Mouse (Mus musculus): Measurements from ENCODE around the gene Fam172a. TPM values are rescaled to one million over a fixed set of nuclear protein-coding genes. Genes with fewer than 3 reads are reported as not detected.

Fam172a gene
- total RNA-seq, 1 experiment from 2014 or later, result 38.0 TPM

DNA sequence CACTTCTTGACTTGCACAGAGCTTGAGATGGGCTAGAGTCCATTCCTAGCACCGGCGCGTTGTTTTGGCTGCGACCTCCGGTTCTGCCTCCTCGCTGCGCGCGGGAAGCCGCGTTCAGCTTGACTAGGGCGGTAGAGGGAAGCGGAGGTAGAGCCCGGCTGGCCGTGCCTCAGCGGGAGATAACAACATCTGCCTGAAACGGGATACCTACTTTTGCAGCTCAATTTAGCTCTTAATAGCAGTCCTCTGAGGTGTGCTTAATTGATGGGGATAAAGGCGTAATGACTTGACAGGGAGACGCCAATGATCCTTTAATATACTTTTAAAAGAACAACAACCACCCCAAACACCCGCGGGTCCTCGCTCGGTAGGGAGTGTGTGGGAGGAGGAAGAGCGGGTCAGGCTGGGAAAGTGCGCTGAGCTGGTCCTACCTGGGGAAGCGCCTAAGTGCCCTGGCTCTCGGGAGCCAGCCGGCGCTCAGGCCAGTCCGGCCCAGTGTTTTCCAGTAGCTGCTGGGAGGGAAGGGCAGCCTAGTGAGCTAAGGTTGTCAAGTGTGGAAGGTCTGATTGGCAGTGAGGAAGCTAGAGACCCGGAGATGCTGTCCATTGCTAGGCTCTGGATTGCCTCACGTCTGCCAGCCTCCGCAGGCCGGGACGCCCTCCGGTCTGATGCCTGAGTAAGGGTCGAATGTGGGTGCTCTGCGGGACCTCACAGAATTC is 508.4 kb downstream of the Fam172a start:
- ATAC-seq (replicated peaks; ENCODE audit: low read depth, poor library complexity, severe bottlenecking), result peak; percentile 56; the same call in 1 of the 2 replicates

DNA sequence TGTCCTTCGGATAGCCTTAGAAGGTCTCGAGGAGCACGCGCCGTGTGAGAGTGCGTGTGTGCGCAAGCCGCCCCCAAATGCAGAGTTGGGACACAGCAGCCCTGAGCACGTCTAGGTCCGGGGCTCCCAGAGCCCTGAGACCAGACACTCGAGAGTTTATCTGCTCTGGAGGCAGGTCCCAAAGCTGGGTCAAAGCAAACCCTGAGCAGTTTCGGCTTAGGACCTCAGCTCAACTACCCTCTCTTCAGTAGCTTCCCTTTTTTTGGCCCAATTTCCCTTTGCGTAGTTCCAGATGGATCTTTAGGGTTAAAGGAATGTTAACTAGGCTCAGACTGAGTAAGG is 508.9 kb downstream of the Fam172a start:
- ATAC-seq (replicated peaks; ENCODE audit: low read depth, poor library complexity, severe bottlenecking), result peak; percentile 51

DNA sequence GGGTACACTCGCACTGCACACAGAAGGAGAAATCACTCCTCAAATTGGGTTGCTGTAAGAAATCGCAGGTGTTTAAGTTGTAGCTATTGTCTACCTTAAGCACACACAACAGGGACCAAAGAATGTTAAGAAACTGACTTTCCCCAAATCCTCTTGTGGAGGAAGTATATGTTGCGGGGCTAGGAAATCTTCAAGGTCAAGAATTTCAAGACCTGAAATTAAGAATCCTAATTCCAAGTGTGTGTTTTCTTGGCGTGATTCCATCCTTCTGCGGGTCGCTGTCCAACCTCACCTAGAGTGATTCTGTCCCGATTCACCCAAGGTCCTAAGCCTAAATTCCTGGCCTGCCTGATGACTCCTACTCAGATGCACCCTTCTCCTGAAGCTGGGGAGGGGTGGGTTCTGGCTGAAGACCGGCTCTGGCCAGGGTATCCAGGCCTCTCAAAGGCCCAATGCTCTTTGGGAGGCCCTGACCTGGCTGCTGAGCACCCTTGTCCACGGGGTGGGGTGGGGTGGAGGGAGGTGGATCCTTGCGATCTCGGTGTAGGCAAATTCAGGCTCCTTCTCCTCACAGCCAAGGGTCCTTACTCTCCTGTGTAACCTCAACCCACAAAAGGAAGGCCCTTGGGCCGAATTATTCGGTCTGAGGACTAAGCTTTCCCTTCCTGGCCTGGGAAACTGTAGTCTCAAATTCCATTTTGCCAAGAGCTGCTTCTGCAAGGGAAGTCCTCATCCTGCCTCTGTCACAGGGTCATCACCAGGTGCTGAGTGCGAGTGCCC is 509.6 kb downstream of the Fam172a start:
- no peak for ATAC-seq (replicated peaks; ENCODE audit: low read depth, poor library complexity, severe bottlenecking)

DNA sequence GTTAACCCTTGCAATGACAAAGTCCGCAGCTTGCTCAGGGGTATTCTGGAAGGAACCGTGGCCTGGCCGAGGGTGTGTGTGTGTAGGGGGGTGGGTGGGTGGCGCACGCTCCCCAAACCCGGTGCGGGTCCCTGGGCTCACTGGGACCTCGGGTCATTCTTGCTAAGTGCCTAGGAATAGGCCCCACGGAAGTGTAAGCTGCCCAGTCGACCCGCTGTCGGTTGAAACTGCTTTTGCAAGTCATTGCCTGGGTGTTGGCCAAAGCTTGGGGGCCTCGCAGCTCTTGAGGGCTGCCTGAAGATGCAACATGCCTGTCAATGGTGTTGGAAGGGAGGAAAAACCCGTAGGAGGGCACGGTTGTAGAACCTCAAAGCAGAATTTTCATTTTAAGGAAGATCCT is 510.3 kb downstream of the Fam172a start:
- ATAC-seq (replicated peaks; ENCODE audit: low read depth, poor library complexity, severe bottlenecking), result no peak

DNA sequence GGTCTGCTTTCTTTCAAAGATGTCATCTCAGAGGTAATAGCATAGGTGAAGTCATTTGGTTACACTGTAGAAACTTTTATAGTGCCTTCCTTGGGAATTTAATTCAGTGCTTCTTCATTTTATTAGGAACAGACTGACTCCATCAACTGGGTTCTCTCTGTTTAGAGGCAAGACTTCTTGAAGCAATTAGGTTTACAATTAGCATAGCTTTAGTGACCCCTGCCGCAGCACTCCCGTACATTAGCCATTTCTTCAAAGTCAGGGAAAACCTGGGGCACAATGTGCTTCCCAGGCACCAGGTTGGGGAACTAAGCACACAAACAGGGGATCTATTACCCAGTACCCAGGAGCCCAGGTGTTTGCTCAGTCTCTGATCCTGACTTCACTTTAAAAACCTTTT is 511.3 kb downstream of the Fam172a start:
- ATAC-seq (replicated peaks; ENCODE audit: low read depth, poor library complexity, severe bottlenecking), result no peak

DNA sequence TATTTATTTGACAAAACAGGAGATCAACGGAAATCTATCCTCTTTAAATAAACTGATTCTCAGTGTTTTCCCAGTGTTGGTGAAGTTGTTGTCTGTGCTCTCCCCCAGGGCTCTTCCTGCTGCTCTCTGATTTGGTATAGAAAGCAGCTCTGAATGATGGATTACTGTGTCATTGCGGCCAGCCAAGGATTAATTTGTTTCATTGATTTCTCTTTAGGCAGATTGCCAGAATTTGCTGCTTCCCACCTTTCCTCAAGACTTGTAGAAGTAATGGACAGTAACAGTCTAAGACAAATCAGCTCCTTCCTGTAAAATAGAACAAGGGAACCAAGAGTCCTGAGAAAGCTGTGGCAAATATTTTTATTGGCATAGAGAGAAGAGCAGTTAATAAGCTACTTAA is 513.4 kb downstream of the Fam172a start:
- no peak for ATAC-seq (replicated peaks; ENCODE audit: low read depth, poor library complexity, severe bottlenecking)

All from common myeloid progenitor, adult 5-6 weeks (primary cell).